Mouse (Mus musculus) hindbrain, postnatal 0 days (tissue): ENCODE measurements around the gene Slc7a4. TPM values are rescaled to one million over a fixed set of nuclear protein-coding genes. Genes with fewer than 3 reads are reported as not detected.

Source experiments
- ATAC-seq: fragments of 200-750 bp; cut with Nextera tagmentation; 2 replicates; pipeline ENCODE4 v1.8.0; 2017; ENCODE audit warnings: mild to moderate bottlenecking, moderate TSS enrichment, moderate library complexity
- DNase-seq: peaks from one replicate; pipeline ENCODE4 v3.0.0-alpha.2; 2015; ENCODE audit warnings: low spot score
- H3K27ac ChIP-seq: fragments of 300-500 bp; sonication (generic); 2 replicates; pipeline ENCODE4 v1.5.1; 2014; ENCODE audit warnings: mild to moderate bottlenecking
- H3K27me3 ChIP-seq: fragments of 300-500 bp; sonication (generic); 2 replicates; pipeline ENCODE4 v1.6.1; 2014; ENCODE audit warnings: low read length, mixed read lengths; ENCODE audit not compliant: insufficient read depth
- H3K36me3 ChIP-seq: fragments of 300-500 bp; sonication (generic); 2 replicates; pipeline ENCODE4 v1.6.1; 2014; ENCODE audit warnings: low read length, mixed read lengths; ENCODE audit not compliant: insufficient read depth
- H3K4me1 ChIP-seq: fragments of 300-500 bp; sonication (generic); 2 replicates; pipeline ENCODE4 v1.6.1; 2014; ENCODE audit warnings: antibody characterized with exemption, low read length, mixed read lengths; ENCODE audit not compliant: insufficient read depth
- H3K4me2 ChIP-seq: fragments of 300-500 bp; sonication (generic); 2 replicates; pipeline ENCODE4 v1.6.1; 2014; ENCODE audit warnings: low read depth, mild to moderate bottlenecking, low read length, moderate library complexity, mixed read lengths
- H3K4me3 ChIP-seq: fragments of 300-500 bp; sonication (generic); 2 replicates; pipeline ENCODE4 v1.5.1; 2014; ENCODE audit warnings: low read length
- H3K9ac ChIP-seq: fragments of 300-500 bp; sonication (generic); replicated peaks from 2 replicates; pipeline ENCODE4 v1.6.1; 2014; ENCODE audit warnings: mild to moderate bottlenecking, low read length, moderate library complexity, mixed read lengths
- H3K9me3 ChIP-seq: fragments of 300-500 bp; sonication (generic); 2 replicates; pipeline ENCODE4 v1.6.1; 2016; ENCODE audit warnings: low read length, mixed read lengths
- CTCF ChIP-seq: IDR thresholded peaks from 2 replicates; pipeline ENCODE4 v1.5.1; 2016; ENCODE audit warnings: antibody characterized with exemption, control low read depth, low read depth
- WGBS: fragments of 180-500 bp; shearing (Covaris S2); extraction: QIAGEN DNeasy Blood & Tissue Kit; methylation state at CpG from one replicate; pipeline ENCODE4 v1.1.7; 2014; 5-methylcytosine and 5-hydroxymethylcytosine counted together
- polyA plus RNA-seq: library from polyadenylated mRNA; unstranded; fragments of >200 nt; fragmentation: Nextera tagmentation; extraction: Ambion mirVana; gene quantifications from 2 replicates; pipeline ENCODE4 v1.2.1, GENCODE M21; 2015
- total RNA-seq: library from RNA; depleted of rRNA; stranded (reverse); fragments of >200 nt; gene quantifications from 2 replicates; pipeline ENCODE4 v1.2.3, GENCODE M21; 2014

Gene Slc7a4
- total and polyA plus RNA-seq, 2 experiments from 2014 or later: 42.8 to 74.6 TPM

DNA sequence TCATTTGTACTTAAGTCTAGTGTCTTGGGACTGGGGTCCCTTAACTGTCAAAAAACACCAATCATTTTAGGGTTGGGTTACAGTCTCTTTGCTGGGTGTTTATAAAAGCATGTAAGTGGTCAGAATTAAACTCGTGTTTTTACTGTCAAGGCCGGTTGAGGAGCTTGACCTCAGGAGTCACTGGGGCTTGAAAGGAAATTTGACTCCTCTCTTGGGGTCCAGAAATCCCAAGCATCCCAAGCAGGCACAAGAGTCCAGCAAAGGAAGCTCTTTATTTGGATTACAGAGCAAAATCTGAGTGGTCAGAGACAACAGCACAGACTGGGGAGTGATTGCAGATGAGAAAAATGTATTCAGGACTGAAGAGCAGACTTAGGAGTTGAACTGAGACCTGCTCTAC is 7.7 kb upstream of the Slc7a4 start:
- TF ChIP-seq CTCF: no peak
- 50% methylated on average over 2 of the region's 2 CpGs for WGBS
- no peak overlapping the region for H3K27ac ChIP-seq

DNA sequence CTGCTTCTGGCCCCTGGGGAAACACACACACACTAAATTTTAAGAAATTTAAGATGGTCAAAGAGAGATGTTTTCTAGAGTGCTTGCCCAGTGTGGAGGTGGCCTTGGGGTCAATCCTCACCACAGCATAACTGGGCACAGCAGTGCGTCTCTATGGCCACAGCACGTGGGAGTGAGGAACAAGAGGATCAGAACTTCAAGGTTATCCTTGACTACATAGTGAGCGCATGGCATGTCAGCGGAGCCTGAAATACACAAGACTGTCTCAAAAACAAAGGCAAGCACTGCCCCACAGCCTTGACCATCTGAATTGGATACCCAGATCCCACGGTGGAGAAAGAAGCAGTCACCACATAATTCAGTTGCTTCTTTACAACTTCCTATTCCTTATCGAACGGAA is 1.5 kb upstream of the Slc7a4 start:
- Histone ChIP-seq H3K27me3 (no peaks in the 10 kb centered on the region), H3K4me1 (no peaks in the 10 kb centered on the region), H3K4me2 (no peak overlapping the region), H3K27ac (no peak overlapping the region), H3K36me3 (no peaks in the 10 kb centered on the region), H3K4me3 (no peak overlapping the region), H3K9ac (no peak overlapping the region), H3K9me3 (no peaks in the 10 kb centered on the region)
- DNase-seq (no peak), ATAC-seq (no peak)
- TF ChIP-seq CTCF: no peak
- WGBS: 82% methylated on average over 7 of the region's 7 CpGs

More for the DNA sequence above, 7.7 kb upstream of the Slc7a4 start:
- Histone ChIP-seq H3K4me1 (no peaks in the 10 kb centered on the region), H3K4me2 (no peak overlapping the region), H3K9ac (no peak overlapping the region), H3K27me3 (no peaks in the 10 kb centered on the region), H3K9me3 (no peaks in the 10 kb centered on the region), H3K36me3 (no peaks in the 10 kb centered on the region), H3K4me3 (no peak overlapping the region)
- ATAC-seq (no peak), DNase-seq (no peak)

DNA sequence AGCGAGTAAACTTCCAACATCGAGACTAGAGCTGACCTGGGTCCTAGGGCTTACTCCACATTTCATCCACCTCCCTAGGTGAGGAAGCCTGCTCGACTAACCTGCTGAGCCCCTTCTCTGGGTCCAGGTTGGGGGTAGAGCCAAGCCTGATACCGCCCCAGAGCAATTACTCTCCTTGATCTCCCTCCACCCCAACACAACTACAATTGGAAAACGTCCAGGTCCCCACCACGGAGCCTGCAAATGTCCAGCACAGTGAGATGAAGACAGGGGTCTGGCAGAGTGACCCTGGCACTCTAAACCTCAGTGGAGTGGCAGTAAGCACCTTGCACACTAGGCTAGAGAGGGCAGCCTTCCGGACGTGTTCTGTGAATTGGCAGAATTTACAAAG is 6.2 kb downstream of the Slc7a4 start:
- peak; percentile 5; the same call in 1 of the 2 replicates for ATAC-seq
- no peaks in the 10 kb centered on the region for H3K27me3 ChIP-seq
- 12% methylated on average over 8 of the region's 8 CpGs for WGBS
- TF ChIP-seq CTCF: no peak
- no peak for DNase-seq
- peak overlapping the region; percentile 55 for H3K4me3 ChIP-seq
- peak overlapping the region; percentile 83 for H3K27ac ChIP-seq
- H3K9me3 ChIP-seq: no peaks in the 10 kb centered on the region
- peaks cover 5% of the 10 kb centered on the region; the same call in 1 of the 2 replicates for H3K4me1 ChIP-seq
- peak overlapping the region; percentile 72 for H3K9ac ChIP-seq
- peaks cover 6% of the 10 kb centered on the region; the same call in 1 of the 2 replicates for H3K36me3 ChIP-seq
- H3K4me2 ChIP-seq: peak overlapping the region; percentile 83

DNA sequence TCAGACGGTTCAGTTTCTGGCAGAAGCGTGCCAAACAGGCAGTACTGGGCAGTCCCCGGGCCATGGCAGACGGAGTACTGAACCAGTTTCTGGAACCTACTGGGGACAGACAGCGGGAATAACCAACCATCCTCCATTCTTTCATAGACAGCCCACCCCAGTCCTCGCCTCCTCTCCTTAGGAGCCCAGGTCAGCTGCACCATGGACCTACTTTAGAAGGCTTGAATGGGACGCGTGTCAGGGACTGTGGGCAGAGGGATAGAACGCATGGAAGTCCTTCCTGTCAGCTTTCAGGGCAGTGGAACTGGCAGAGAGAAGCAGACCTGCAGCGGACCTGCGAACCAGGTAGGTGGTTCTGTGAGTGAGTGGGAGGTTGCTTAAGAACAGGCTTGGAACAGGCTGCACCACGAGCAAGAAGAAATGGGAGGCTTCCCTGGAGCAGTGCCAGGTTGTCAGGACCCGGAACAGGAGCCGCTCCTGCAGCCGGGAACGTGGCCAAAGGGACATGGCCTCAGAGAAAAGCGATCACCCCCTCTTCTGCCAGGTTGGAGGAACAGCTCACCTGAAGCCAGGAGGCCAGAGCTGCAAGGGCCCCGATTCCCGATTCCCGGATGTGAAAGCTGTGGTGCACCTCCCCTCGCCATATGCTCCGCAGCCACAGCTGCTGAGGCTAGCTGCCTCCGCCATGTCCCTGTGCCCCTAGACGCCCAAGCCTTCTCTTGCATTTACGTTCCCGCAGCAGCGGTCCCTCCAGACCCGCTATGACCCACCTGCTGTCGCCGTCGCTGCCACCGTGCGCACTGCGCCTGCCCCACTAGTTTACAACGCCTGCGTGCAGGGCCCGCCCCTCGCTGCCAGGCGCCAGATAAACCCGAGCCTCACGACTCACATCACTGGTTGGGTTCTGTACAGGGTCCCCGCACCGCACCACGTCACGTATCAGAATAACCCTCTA is 6.9 kb downstream of the Slc7a4 start:
- Histone ChIP-seq H3K4me3 (peak overlapping the region; percentile 55), H3K9me3 (no peaks in the 10 kb centered on the region), H3K27ac (peak overlapping the region; percentile 83), H3K4me2 (peak overlapping the region; percentile 83), H3K36me3 (peaks cover 6% of the 10 kb centered on the region; the same call in 1 of the 2 replicates), H3K4me1 (peaks cover 5% of the 10 kb centered on the region; the same call in 1 of the 2 replicates), H3K27me3 (no peaks in the 10 kb centered on the region), H3K9ac (peak overlapping the region; percentile 72)
- DNase-seq (peak; percentile 81), ATAC-seq (peak; percentile 88)
- no peak for TF ChIP-seq CTCF
- WGBS: 11% methylated on average over 45 of the region's 45 CpGs

DNA sequence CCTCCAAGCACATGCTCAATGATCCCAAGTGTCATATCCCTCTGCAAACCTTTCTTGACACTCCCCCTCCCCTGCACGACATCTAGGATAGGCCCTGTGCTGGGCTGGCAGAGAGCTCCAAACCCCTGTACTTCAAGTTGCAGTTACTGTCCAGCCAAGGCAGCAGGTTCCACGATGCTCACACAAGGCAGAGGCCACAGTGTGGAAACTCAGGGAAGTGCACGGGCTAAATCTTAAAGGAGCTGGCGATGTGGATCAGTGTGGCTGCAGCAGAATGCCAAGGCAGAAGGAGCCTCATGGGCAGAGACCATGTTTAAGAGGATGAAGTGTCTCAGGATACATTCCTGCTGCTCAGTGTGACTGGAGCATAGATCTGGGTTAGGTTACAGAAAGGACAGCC is 16.8 kb downstream of the Slc7a4 start:
- Histone ChIP-seq H3K4me3 (no peak overlapping the region), H3K9ac (no peak overlapping the region), H3K36me3 (no peaks in the 10 kb centered on the region), H3K27me3 (no peaks in the 10 kb centered on the region), H3K4me2 (no peak overlapping the region), H3K9me3 (no peaks in the 10 kb centered on the region), H3K4me1 (peaks cover 8% of the 10 kb centered on the region; the same call in 1 of the 2 replicates), H3K27ac (no peak overlapping the region)
- WGBS: 19% methylated on average over 4 of the region's 4 CpGs
- DNase-seq: peak; percentile 34
- peak; percentile 50 for TF ChIP-seq CTCF
- ATAC-seq: no peak

DNA sequence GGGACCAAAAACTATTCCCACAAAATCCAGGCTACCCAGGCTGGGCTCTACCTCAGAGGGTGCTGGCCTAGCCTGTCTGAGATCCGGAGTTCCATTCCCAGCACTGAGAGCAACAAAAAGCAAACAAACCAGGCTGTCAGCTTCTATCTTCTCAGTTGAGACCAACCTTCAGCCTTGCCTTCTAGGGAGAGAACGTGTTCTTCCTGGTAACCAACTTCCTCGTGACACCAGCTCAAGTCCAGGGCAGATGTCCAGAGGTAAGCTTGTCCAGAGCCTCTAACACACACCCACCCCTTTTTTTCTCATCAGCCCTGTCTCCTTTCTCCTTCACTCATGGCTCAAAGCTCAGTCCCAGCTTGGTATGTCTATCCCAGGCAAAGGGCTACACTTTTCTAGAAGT is 18.2 kb downstream of the Slc7a4 start:
- DNase-seq: no peak
- H3K27ac ChIP-seq: no peak overlapping the region
- no peak overlapping the region for H3K4me2 ChIP-seq
- H3K4me1 ChIP-seq: peaks cover 8% of the 10 kb centered on the region; the same call in 1 of the 2 replicates
- no peaks in the 10 kb centered on the region for H3K9me3 ChIP-seq
- TF ChIP-seq CTCF: no peak
- no peaks in the 10 kb centered on the region for H3K27me3 ChIP-seq
- H3K36me3 ChIP-seq: no peaks in the 10 kb centered on the region
- ATAC-seq: no peak
- no peak overlapping the region for H3K9ac ChIP-seq
- H3K4me3 ChIP-seq: no peak overlapping the region
- 75% methylated on average over 3 of the region's 3 CpGs for WGBS

DNA sequence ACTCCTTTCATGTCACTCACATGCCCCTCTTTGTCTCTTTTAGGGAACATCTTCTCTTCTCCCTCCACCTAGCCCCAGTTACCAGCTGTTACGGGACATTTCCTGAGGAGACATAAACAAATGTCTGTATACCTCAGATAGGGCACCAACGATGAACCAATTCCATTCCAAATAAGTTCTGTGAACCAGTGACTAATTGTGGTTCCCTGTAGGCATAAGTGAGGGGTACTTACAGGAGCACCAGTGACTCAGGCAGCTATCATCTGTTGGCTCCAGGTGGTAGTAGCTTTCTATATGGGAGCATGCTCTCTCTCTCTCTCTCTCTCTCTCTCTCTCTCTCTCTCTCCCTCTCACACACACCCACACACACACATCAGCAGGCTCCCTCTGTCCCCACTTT is 18.8 kb downstream of the Slc7a4 start:
- no peaks in the 10 kb centered on the region for H3K36me3 ChIP-seq
- H3K27ac ChIP-seq: no peak overlapping the region
- no peaks in the 10 kb centered on the region for H3K27me3 ChIP-seq
- no peak for TF ChIP-seq CTCF
- DNase-seq (no peak), ATAC-seq (no peak)
- no peak overlapping the region for H3K4me2 ChIP-seq
- H3K4me3 ChIP-seq: no peak overlapping the region
- 77% methylated on average over 2 of the region's 2 CpGs for WGBS
- no peak overlapping the region for H3K9ac ChIP-seq
- H3K9me3 ChIP-seq: no peaks in the 10 kb centered on the region
- H3K4me1 ChIP-seq: peaks cover 8% of the 10 kb centered on the region; the same call in 1 of the 2 replicates
